Mouse (Mus musculus) neural tube, embryonic 15.5 days (tissue): ENCODE data around the gene Tmem132c. TPM values are rescaled to one million over a fixed set of nuclear protein-coding genes. Genes with fewer than 3 reads are reported as not detected.

ENCODE experiments used
- ATAC-seq: fragments of 200-750 bp; cut with Nextera tagmentation; 2 replicates; pipeline ENCODE4 v1.8.0; 2017; ENCODE audit warnings: mild to moderate bottlenecking, moderate TSS enrichment, moderate library complexity; ENCODE audit not compliant: low FRiP score
- H3K27ac ChIP-seq: fragments of 300-500 bp; sonication (generic); replicated peaks from 2 replicates; pipeline ENCODE4 v1.5.1; 2015; ENCODE audit warnings: mild to moderate bottlenecking, inconsistent platforms
- H3K27me3 ChIP-seq: fragments of 300-500 bp; sonication (generic); replicated peaks from 2 replicates; pipeline ENCODE4 v1.6.1; 2015; ENCODE audit warnings: inconsistent platforms
- H3K36me3 ChIP-seq: fragments of 300-500 bp; sonication (generic); 2 replicates; pipeline ENCODE4 v1.6.1; 2015; ENCODE audit warnings: inconsistent platforms
- H3K4me1 ChIP-seq: fragments of 300-500 bp; sonication (generic); 2 replicates; pipeline ENCODE4 v1.6.1; 2015; ENCODE audit warnings: inconsistent platforms
- H3K4me2 ChIP-seq: fragments of 300-500 bp; sonication (generic); 2 replicates; pipeline ENCODE4 v1.6.1; 2015; ENCODE audit warnings: inconsistent platforms, mild to moderate bottlenecking, moderate library complexity
- H3K4me3 ChIP-seq: fragments of 300-500 bp; sonication (generic); replicated peaks from 2 replicates; pipeline ENCODE4 v1.5.1; 2015; ENCODE audit warnings: mild to moderate bottlenecking, inconsistent platforms
- H3K9ac ChIP-seq: fragments of 300-500 bp; sonication (generic); replicated peaks from 2 replicates; pipeline ENCODE4 v1.6.1; 2015; ENCODE audit warnings: mild to moderate bottlenecking, inconsistent platforms
- H3K9me3 ChIP-seq: fragments of 300-500 bp; sonication (generic); replicated peaks from 2 replicates; pipeline ENCODE4 v1.6.1; 2016; ENCODE audit warnings: inconsistent platforms
- WGBS: fragments of 180-500 bp; shearing (Covaris S2); methylation state at CpG from one replicate; pipeline ENCODE4 v1.1.7; 2015; ENCODE audit warnings: mixed read lengths; 5-methylcytosine and 5-hydroxymethylcytosine counted together
- polyA plus RNA-seq: library from polyadenylated mRNA; unstranded; fragments of >200 nt; fragmentation: Nextera tagmentation; extraction: Ambion mirVana; gene quantifications from 2 replicates; pipeline ENCODE4 v1.2.1, GENCODE M21; 2015

Tmem132c gene
- polyA plus RNA-seq, 1 experiment from 2014 or later: 13.7 TPM

DNA sequence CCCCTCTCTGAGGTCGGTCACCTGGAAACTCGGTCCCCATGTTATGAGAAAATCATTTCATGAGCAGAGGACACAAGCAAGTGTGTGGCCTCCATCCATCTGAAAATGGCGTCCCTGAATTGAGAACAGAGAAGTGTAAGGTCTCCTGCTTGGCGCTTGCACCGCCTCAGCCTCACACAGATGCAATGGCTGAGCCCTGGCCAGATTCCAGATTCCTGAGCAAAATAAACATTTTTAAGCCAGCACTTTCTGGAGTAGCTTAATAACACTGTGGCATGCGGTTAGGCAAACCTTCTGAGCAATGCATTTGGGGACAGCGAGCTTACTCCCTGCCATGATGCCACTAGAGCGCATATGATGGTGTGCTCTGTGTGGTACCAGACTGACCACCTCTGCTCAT lies 48.1 kb downstream of the Tmem132c start:
- ATAC-seq: no peak
- H3K27me3 ChIP-seq: no peaks in the 10 kb centered on the region
- peaks cover 19% of the 10 kb centered on the region for H3K4me1 ChIP-seq
- peak overlapping the region; percentile 80; the same call in 1 of the 2 replicates for H3K27ac ChIP-seq
- H3K4me3 ChIP-seq: no peak overlapping the region
- WGBS: 96% methylated on average over 8 of the region's 8 CpGs
- H3K36me3 ChIP-seq: no peaks in the 10 kb centered on the region
- H3K9ac ChIP-seq: no peak overlapping the region
- no peak overlapping the region for H3K4me2 ChIP-seq
- H3K9me3 ChIP-seq: no peaks in the 10 kb centered on the region

DNA sequence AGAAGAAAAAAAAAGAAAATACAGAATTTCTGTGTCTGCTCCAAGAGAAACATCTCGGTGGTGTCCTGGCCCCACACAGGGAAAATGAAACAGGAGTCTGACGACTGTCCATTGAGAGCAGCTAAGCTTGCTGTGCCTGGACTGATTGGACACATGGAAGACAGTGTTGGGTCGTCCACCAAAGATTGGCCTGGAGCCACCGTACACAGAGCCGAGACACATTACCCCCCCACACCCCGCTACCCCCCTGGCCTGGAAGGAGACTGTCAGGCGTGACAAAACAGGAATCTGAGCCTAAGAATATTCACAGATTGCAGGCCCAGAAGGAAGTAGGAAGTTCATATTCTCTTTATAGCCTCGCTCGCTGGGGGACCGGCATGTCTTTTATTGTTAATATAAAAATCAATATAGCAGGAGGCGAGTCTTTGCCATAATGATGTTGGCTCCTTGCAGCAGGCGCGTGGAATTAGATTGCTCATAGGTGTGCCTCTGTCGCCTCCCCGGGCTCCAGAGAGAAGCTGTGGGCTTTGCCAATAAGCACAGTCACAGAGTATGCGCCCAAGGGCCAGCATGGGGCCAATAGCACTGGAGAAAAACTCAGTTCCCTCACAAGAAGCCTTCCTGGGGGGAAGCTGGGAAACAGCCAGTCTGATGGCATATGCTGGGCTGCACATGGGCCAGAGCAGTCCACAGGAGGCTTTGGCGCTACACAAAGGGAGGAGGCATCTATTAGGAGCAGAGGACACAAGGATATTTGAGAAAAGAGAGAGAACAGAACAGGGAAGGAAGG lies 49.0 kb downstream of the Tmem132c start:
- WGBS: 29% methylated on average over 17 of the region's 17 CpGs
- Histone ChIP-seq H3K9me3 (no peaks in the 10 kb centered on the region), H3K4me3 (no peak overlapping the region), H3K27ac (peak overlapping the region; percentile 80), H3K9ac (no peak overlapping the region; the same call in 1 of the 2 replicates), H3K27me3 (no peaks in the 10 kb centered on the region), H3K36me3 (no peaks in the 10 kb centered on the region), H3K4me1 (peaks cover 21% of the 10 kb centered on the region), H3K4me2 (peak overlapping the region; percentile 37)
- peak; percentile 66; the same call in 1 of the 2 replicates for ATAC-seq

DNA sequence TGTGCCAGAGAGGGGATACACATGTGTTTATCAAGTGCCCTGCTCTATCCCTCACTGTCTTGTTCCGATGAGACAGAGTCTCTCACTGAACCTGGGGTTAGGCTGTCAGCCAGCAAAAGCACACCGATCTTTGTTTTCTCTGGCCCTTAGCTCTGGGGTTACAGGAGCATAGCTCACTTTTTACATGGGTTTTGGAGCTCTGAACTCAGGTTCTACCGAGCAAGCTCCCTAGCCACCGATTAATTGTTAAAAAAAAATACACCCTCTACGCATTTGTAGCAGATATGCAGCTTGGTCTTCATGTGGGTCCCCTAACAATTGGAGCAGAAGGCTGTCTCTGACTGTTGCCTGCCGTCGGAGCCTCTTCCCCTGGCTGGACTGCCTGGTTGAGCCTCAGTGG lies 50.0 kb downstream of the Tmem132c start:
- Histone ChIP-seq H3K9ac (no peak overlapping the region), H3K27me3 (no peaks in the 10 kb centered on the region), H3K27ac (no peak overlapping the region), H3K4me2 (no peak overlapping the region), H3K36me3 (no peaks in the 10 kb centered on the region), H3K4me3 (no peak overlapping the region), H3K4me1 (peaks cover 23% of the 10 kb centered on the region), H3K9me3 (no peaks in the 10 kb centered on the region)
- ATAC-seq: no peak
- 71% methylated on average over 7 of the region's 7 CpGs for WGBS

DNA sequence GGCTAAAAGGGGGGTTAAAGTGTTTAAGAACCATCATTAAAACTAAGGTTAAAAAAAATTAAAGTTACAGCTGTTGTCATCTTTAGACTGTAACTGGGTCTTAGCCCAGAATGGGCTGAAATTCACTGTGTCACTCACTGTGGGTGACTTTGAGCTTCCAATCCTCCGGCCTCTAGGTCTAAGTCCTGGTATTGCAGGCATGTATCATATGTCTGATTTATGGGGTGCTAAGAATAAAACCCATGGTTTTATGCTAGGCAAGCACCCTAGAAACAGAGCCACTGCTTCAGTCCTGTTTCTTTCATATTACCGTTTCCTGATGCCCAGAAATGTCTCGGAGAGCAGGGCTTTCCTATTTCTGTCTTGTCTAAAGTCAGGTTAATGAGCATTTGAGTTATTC lies 52.1 kb downstream of the Tmem132c start:
- Histone ChIP-seq H3K9ac (no peak overlapping the region), H3K27ac (no peak overlapping the region), H3K4me2 (no peak overlapping the region), H3K4me3 (no peak overlapping the region), H3K27me3 (no peaks in the 10 kb centered on the region), H3K36me3 (no peaks in the 10 kb centered on the region), H3K9me3 (no peaks in the 10 kb centered on the region), H3K4me1 (peaks cover 29% of the 10 kb centered on the region)
- no peak for ATAC-seq
- WGBS: 70% methylated on average over 3 of the region's 3 CpGs

DNA sequence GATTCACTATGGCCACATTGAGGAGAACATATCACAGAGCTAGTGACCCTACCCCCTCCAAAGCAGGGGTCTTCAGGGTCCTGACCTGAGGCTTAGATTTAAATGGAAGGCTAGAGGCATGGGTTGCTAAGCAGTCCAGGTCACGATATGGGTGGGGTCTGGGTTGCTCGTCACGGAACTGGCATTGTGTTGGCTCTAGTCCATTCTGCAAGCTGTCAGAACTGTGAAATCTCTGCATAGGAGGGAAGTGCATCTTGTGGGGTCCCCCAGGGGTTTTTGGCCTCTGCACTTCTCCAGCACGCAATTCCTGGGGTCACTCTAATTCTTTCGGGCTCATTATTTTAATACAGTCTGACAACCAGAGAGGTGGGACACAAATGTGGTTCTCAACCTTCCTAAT lies 55.9 kb downstream of the Tmem132c start:
- Histone ChIP-seq H3K36me3 (no peaks in the 10 kb centered on the region), H3K27ac (no peak overlapping the region), H3K9ac (no peak overlapping the region), H3K27me3 (no peaks in the 10 kb centered on the region), H3K4me2 (no peak overlapping the region), H3K4me3 (no peak overlapping the region), H3K9me3 (no peaks in the 10 kb centered on the region), H3K4me1 (peaks cover 16% of the 10 kb centered on the region)
- WGBS: 26% methylated on average over 5 of the region's 5 CpGs
- ATAC-seq: no peak

DNA sequence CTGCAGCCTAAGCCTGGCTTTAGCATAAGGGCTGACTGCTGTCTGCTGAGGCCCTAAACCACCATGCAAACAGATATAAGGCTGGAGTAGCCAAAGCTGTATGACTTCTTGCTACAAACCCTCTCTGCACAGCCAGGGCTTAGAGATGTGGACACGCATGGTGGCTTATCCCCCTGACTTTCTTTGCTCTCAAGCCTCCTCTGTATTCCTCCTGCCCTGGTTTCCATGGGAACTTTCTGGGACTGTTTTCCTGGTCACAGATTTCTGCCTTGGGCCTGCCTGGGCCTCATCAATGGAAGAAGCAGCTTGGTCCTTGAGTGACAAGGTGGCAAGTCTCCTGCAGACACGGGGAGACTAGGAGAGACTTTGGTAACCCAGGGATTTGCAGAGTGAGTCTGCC lies 56.5 kb downstream of the Tmem132c start:
- Histone ChIP-seq H3K27ac (0 out of 2 replicates have a peak overlapping the region, but pooled peaks have one; percentile 3), H3K36me3 (no peaks in the 10 kb centered on the region), H3K9ac (no peak overlapping the region), H3K4me1 (peaks cover 16% of the 10 kb centered on the region), H3K9me3 (no peaks in the 10 kb centered on the region), H3K4me3 (no peak overlapping the region), H3K4me2 (no peak overlapping the region), H3K27me3 (no peaks in the 10 kb centered on the region)
- no peak for ATAC-seq
- WGBS: 30% methylated on average over 2 of the region's 2 CpGs

DNA sequence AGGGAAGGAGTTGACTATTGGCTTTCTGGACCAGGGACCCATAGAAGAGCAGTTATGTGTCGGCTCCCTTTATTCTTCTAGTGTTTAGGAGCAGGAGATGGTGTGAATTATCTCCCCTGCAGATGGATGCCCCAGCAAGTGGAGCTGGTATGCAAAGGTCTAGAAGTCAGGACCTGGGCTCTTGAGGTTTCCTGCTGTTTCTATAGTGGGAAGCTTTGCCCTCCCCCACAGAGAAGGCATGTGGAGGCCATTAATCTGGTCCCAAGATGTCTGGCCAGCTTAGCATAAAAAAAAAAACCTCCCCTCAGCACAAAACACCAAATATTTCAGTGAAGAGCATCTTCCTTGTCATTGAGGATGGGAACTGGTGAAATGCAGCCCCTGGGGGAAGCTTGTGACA lies 57.4 kb downstream of the Tmem132c start:
- no peak overlapping the region for H3K9ac ChIP-seq
- H3K4me1 ChIP-seq: peaks cover 16% of the 10 kb centered on the region
- no peak overlapping the region for H3K4me3 ChIP-seq
- WGBS: 23% methylated on average over 1 of the region's 1 CpGs
- ATAC-seq: no peak
- no peaks in the 10 kb centered on the region for H3K9me3 ChIP-seq
- no peaks in the 10 kb centered on the region for H3K36me3 ChIP-seq
- H3K27ac ChIP-seq: no peak overlapping the region
- H3K27me3 ChIP-seq: no peaks in the 10 kb centered on the region
- no peak overlapping the region for H3K4me2 ChIP-seq

DNA sequence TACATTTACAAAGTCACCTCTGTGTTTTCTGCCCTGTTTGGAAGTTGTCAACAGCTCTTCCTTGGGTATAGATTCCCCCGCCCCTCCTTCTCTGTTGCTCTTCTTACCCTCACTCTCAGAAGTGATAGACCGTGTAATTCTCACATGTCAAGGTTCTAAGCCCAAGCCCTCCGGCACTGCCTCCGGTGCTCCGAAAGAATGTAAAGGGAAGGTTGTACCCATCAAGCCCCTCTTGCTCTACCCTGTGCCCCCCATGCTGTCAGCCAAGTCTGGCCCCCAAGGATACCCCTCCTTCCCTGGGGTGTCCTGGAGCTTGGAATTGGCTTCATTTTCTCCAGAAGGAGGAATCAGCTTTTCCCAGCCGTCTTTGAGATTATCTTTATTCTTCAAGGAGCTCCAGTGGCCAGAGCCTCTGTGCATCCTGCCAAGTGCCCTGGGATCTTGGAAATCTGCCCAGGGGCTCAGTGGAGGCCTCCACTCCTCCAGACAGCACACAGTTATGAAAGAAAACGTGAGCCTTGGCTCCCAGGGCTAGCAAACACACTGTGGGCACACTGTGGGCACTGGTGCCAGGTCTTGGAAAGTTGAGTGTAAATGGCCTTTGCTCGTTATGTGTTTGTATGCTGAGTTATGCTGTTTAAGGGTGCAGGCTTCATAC lies 59.1 kb downstream of the Tmem132c start:
- Histone ChIP-seq H3K27ac (0 out of 2 replicates have a peak overlapping the region, but pooled peaks have one; percentile 38), H3K27me3 (no peaks in the 10 kb centered on the region), H3K4me1 (peaks cover 14% of the 10 kb centered on the region), H3K9me3 (no peaks in the 10 kb centered on the region), H3K4me3 (no peak overlapping the region), H3K36me3 (no peaks in the 10 kb centered on the region), H3K9ac (no peak overlapping the region), H3K4me2 (0 out of 2 replicates have a peak overlapping the region, but pooled peaks have one; percentile 5)
- WGBS: 40% methylated on average over 8 of the region's 8 CpGs
- no peak for ATAC-seq

DNA sequence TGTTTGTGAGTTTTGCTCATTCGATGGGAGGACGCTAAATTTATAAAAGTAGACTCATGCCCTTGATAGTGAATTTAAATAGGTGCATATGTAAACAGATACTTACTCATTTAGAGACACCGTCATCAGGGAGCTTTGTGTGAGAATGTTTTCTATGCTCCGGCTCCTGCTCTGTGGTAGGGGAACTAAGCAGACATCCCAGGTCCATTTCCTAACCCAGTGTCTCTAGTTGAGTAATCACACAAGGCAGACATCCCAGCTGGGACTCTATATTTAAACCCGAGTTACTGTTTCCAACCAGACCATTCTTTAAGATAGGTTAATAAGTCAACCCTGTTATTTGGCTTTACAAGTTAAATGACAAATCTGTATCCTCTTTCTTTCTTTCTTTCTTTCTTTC lies 63.7 kb downstream of the Tmem132c start:
- no peaks in the 10 kb centered on the region for H3K27me3 ChIP-seq
- ATAC-seq: no peak
- no peak overlapping the region for H3K4me2 ChIP-seq
- WGBS: 43% methylated on average over 5 of the region's 5 CpGs
- no peak overlapping the region for H3K27ac ChIP-seq
- no peak overlapping the region for H3K9ac ChIP-seq
- no peak overlapping the region for H3K4me3 ChIP-seq
- no peaks in the 10 kb centered on the region for H3K36me3 ChIP-seq
- no peaks in the 10 kb centered on the region for H3K9me3 ChIP-seq
- H3K4me1 ChIP-seq: no peaks in the 10 kb centered on the region

DNA sequence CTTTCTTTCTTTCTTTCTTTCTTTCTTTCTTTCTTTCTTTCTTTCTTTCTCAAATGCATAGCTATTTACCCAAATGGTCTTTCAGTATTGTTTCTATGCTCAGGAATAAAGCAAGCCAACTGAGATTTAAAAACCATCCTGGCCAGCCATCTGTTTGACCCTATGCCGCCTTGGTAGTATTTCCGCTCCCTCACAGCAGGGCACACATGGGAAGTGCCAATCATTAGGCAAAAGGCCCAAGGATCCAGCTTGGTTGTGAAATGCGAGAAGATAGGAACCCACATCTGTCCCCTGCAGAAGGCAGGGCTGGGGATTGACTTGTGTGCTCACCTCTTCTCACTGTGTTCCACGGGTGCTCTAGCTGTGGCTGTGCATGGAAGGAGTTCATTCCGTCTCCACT lies 64.1 kb downstream of the Tmem132c start:
- no peak overlapping the region for H3K9ac ChIP-seq
- no peak overlapping the region for H3K4me3 ChIP-seq
- H3K36me3 ChIP-seq: no peaks in the 10 kb centered on the region
- H3K27ac ChIP-seq: no peak overlapping the region
- H3K4me1 ChIP-seq: no peaks in the 10 kb centered on the region
- H3K4me2 ChIP-seq: no peak overlapping the region
- H3K9me3 ChIP-seq: no peaks in the 10 kb centered on the region
- WGBS: 38% methylated on average over 5 of the region's 5 CpGs
- no peaks in the 10 kb centered on the region for H3K27me3 ChIP-seq
- ATAC-seq: no peak

DNA sequence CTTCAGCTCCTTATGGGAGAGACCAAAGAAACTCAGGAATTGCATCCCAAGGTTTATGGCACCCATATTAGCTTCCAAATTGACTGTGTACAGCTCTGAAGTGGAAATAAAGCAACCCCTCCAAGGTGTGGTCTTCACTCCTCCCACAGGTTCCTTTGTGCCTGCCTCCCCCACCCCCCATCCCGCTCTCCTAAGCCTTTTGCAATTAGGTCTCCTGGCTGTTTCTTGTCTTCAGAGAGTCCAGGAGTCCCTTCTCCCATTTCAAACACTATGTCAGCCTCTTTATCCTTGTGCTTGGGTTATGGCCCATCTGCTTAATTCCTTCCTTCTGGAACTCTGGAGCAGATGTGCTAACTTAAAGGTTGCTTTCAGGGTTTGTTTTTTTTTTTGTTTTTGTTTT lies 65.1 kb downstream of the Tmem132c start:
- H3K4me1 ChIP-seq: no peaks in the 10 kb centered on the region

More for the DNA sequence above, 65.1 kb downstream of the Tmem132c start:
- Histone ChIP-seq H3K4me3 (no peak overlapping the region), H3K27me3 (no peaks in the 10 kb centered on the region), H3K9me3 (no peaks in the 10 kb centered on the region), H3K27ac (no peak overlapping the region), H3K4me2 (no peak overlapping the region), H3K9ac (no peak overlapping the region), H3K36me3 (no peaks in the 10 kb centered on the region)
- WGBS: 33% methylated on average over 1 of the region's 1 CpGs
- ATAC-seq: no peak
